Mouse (Mus musculus) hematopoietic stem cell, adult 5-6 weeks (primary cell): ENCODE results near the gene Tmc5. TPM values are rescaled to one million over a fixed set of nuclear protein-coding genes. Genes with fewer than 3 reads are reported as not detected.

ENCODE experiments used
- ATAC-seq, 2 experiments: fragments of 125-278 bp in 1 of 2; replicated peaks in 1 of 2; 2 replicates each; pipeline ENCODE4 v1.8.0; 2016 to 2017; ENCODE audit warnings: inconsistent platforms in 2 of 2, mild to moderate bottlenecking in 2 of 2, moderate number of reproducible peaks in 2 of 2, low read depth in 1 of 2, moderate TSS enrichment in 1 of 2; ENCODE audit not compliant: low FRiP score in 2 of 2, poor library complexity in 2 of 2, severe bottlenecking in 2 of 2, insufficient read depth in 1 of 2, low TSS enrichment in 1 of 2
- total RNA-seq: library from RNA; stranded (forward); fragments of 172-1452, 232-1000 nt; gene quantifications from 2 replicates; pipeline ENCODE4 v1.2.3, GENCODE M21; 2017

Tmc5 gene
- total RNA-seq, 1 experiment from 2014 or later, result not detected

- ATAC-seq, result no peak
Observed at GRCm38 (mm10) chr7:118650891-118651290, 53.8 kb downstream of the Tmc5 start.

DNA sequence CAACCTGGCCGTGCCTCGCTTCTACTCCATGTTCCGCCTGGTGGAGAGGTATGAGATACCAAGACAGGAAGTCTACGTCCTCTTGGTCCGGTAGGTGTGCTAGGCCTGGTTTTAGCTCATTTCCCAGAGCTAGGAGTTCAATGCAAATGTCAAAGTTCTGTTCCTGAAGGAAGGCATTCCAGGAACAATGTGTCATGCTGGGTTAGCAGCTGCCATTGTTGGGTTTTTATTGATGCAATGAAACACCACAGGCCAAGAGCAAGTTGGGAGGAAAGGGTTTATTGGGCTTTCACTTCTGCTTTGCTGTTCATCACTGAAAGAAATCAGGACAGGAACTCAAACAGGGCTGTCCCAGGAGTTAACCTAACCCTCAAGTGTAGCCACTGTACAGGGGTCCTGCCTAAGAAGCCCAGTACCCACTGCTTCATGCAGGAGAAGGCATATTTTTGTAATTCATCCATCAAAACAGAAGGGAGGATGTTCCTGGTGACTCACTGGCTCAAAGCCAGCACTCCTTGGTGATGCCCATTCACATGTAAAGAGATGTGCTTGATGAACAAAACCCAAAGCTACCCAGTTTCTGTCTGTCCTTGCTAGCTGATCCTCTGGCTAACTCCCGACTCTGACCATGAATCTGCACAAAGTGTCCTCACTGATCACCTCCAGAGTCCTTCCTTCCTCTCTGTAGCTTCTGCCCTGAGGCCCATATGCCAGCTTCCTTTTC lies 55.6 kb downstream of the Tmc5 start:
- ATAC-seq, result no peak

DNA sequence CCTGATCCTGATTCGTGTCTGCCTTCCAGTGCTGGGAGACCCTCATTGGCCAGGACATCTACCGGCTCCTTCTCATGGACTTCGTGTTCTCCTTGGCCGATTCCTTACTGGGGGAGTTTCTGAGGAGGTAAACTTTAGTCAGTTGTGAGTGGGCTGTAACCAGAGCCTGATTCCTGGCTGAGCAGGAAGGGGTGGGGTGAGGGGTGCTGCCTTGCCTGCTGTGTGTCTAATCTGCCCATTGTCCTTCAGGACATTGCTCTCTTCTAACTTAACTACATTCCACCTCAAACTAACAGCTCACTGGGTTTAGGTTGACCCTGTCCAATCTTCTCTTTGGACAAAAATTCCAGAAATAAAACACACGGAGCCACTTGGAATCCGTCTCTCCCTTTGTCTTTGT lies 59.6 kb downstream of the Tmc5 start:
- ATAC-seq, result no peak

GRCm38 (mm10) chr7:118667773-118668172 lies 70.7 kb downstream of the Tmc5 start:
- no peak for ATAC-seq

DNA sequence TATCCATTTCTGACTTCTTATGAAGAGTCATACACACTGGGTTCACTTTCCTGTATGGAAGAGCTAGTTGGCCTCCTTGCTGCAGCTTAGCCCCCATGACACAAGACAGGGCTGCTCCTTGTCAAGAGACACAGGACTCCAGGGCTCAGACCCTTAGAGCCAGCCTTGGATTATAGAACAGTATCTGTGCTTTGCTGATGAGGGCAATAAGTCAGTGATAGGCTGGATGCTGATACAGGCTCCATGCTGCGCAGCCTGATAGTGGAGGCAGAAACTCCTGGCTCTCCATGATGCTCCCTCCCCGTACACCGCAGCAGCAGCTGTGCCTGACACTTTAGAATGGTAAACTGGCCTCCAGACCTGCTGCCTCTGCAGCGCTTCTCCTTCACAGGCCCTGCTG lies 73.0 kb downstream of the Tmc5 start:
- no peak for ATAC-seq

DNA sequence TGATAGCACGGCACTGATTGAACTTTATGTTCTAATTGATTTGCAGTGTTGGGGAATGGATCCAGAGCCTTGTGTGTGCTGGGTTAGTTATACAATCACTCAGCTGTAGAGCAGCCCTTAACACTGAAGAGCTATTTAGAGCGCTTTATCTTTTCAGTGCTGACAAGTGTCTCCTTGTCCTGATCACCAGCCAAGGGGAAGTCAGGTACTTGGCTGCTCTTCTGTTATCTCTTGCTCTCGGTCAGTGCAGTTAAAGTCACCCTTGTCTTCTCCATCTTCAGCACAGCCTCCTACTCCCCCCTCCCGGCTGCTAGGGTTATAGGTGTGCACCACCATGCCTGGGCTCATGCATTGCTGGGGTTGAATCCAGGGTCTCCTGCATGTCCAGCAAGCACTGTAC lies 79.7 kb downstream of the Tmc5 start:
- ATAC-seq, result no peak

DNA sequence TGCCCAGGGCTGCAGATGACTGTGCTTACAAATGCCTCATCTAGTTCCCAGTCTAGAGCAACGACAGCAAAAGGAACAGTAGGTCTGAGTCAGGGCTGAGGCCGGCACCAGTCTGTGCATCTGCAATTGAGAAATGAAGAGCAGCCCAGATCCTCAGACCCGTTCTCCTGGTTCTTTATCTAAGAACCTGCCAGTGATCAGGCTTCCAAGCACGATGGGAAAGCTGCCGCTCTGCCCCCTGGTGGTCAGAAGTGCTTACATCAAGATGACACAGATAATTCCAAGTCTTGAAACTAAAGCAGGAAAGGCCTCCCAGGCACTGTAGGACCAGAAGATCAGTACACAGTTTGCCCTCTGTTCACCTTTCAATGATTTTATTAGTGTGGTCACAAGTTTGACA lies 91.1 kb downstream of the Tmc5 start:
- peak; percentile 60 to 76 for ATAC-seq

GRCm38 (mm10) chr7:118689088-118689487 lies 92.0 kb downstream of the Tmc5 start:
- no peak for ATAC-seq

GRCm38 (mm10) chr7:118691287-118691686 lies 94.2 kb downstream of the Tmc5 start:
- ATAC-seq, result no peak

DNA sequence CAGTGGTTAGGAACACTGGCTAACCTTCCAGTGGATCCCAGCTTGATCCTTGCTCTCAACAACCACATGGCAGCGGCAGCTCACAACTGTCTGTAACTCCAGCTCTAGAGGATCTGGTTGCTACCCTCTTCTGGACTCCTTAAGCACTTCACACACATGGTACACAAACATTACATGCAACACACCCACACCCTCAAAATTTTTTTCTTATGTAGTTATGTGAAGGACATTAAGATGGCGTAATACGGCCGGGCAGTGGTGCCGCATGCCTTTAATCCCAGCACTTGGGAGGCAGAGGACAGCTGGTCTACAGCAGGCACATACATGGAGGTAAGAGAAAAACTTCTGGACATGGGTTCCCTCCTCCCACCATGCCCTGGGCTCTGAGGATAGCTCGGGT lies 99.0 kb downstream of the Tmc5 start:
- ATAC-seq, result no peak

GRCm38 (mm10) chr7:118697168-118697567 lies 100.1 kb downstream of the Tmc5 start:
- no peak for ATAC-seq

DNA sequence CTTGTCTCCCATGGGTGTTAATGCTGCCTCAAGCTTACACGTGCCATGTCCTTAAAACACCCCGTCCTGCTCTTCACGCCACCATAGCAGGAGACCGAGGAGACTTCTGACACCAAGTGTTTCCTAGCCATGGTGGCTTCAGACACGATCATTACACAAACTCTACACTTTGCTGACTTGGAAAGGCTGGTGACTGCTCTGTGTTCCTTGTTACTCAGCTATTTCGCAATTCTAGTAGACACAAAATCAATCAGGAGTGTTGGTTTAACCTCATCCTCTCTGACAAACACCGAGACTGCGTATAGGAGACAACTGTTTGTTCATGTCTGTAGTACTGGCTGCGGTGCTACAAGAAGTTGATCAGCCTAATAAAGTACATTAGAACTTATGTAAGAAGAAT lies 101.8 kb downstream of the Tmc5 start:
- ATAC-seq, result no peak

DNA sequence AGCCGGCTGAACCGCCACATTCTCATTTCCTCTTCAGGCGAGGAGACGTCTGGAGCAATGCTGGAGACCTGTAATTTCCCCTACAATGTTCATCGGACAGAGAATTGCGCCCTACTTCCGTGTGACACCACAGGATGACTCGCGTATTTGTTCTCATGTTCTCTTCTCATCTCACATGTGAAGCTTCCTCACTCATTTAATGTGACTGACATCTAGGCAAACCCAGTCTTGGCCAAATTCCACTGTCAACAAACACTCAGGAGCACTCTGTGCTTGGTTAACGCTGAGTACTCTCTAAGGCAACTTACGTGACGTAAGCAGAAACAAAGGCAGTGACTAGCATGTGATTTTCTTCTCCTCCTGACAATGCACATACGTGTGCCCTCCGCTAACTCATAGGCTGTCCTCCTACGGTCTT lies 106.1 kb downstream of the Tmc5 start:
- ATAC-seq, result peak in 1 of 2 experiments; percentile 46; a peak in 1 of 4 replicates

GRCm38 (mm10) chr7:118704001-118704850 lies 107.1 kb downstream of the Tmc5 start:
- no peak for ATAC-seq

DNA sequence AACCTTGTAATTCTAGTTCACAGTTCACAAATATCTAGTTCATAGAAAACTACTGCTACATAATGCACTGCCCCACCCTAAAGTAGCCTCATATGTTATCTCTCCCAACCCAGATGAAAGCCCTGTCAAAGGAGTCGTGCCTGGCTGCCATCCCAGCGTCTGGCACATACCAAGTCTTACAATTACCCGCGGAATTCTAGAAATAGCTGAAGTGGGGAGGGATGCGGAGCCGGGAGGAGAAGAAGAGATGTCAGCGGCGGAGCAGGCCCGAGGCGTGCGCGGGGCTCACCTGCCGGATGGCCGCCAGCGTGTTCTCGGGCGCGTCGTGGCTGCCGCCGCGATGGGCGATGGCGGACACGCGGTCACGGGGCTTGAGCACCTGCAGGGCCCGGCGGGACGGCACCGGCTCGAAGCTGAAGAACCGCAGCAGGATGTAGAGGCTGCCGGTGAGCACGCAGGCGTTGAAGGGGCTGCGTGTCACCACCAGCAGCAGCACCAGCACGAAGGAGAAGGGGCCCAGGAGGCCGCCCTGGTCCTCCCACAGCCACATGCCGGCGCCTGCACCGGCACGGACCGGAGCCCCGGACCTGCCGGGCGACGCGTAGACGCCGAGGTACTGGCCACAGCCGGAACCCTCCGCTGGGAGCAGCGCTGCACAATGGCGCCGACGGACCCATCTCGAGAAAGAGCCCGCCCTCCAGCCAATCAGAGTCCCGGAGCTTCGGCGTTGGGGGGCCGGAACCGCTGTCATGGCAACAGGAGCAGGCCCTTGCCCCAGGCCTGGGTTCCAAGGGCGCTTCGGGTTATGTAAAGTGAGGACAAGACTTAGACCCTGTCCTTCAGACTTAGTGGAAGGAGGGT lies 108.2 kb downstream of the Tmc5 start, which contains the start of gene Gde1:
Gene Gde1, minus strand, starts transcription at position 678 of the 861 bp plus-strand sequence.
- peak; percentile 92 to 94 for ATAC-seq

DNA sequence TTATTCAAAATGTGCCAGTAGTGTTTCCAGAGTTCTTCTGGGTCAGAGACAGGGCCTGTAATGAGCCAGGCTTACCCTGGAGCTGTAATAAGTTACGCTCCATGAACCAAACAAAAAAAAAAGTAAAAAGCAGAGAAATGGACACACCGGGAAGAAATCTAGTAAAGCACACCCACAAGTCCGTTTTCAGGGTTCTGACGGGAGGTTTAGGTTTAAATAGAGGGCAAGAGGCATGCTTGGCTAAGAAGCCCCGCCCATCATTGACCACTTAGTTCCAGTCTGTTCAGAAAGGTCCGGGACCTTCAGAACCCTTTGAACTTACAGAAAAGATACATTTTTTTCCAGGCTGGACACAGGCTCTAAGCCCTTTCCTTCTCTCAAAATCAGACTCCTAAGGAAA lies 109.0 kb downstream of the Tmc5 start:
- no peak for ATAC-seq

DNA sequence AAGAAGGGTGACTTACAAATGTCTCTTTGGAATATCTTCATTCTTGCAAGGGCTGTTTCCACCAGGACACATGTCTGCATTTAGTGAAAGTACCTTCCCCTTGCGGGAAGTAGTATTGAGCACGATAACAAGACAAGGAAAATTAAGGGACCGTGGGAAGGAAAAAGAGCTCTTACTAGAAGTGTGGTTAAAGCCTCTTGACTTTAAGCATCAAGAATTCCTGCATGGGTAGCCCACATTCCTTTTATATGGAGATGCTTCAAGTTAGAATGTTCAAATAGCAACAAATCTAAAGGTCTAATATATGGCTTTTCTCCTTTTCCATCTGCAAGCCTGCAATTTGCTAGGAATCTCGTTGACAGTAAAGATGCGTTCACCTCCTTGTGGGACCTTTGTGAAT lies 109.4 kb downstream of the Tmc5 start:
- ATAC-seq, result no peak

DNA sequence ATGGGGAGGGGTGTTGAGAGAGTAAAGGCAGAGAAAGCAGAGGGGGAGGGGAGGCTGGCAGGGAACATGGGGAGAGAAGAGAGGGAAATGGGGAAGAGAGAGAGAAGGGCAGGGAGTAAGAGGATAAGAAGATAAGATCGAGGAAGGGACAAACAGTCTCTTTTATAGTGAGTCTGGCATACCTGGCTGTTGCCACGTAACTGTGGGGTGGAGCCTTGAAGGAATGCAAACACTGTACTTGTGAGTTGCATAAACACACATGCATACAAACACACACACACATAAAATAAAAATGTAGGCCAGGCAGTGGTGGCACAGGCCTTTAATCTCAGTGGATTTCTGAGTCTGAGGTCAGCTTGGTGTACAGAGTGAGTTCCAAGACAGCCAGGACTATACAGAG lies 110.1 kb downstream of the Tmc5 start:
- no peak for ATAC-seq
